In the genomic region with DNA sequence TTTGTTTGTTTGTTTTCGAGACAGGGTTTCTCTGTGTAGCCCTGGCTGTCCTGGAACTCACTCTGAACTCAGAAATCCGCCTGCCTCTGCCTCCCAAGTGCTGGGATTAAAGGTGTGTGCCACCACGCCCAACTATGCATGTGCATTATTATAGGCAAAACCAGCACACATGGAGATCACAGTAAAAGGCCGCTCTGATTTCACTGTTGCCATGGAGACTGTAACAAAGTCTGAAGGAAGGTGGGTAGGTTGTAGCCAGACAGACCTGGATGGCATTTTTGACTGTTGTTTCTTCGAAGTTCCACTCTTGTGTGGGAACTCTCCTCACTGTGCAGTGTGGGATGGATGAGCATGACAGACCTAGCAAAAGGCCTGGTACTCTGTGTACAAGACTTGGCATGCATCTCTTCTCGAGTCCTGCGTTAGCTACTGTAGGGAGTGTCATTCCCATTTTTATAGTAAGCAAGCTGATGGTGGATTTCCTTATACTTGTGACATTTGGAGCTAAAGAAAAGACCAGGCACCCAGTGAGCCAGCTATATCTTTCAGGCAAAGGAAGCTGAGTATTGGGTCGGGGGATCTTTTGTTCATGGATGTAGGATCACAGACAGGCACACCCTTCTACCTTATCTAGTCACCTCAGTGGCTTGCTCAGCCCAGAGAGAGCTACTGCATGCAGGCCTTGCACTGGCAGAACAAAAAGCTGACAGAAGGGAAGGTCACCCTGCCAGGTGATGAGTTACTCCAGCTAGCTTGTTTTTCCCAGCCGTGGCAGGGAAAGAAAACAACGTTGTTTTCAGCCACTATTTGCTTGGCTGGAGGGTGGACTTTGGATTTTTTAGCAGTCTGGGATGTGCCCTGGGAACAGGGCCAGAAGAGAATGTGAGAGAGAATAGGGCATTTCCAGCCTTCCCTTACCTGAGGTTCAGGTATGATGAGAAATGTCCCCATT, we compare ENCODE assay signal across 7 mouse cellular contexts. TPM values are rescaled to one million over a fixed set of nuclear protein-coding genes. Genes with fewer than 3 reads are reported as not detected.
DNase-seq lines count a peak whose midpoint lies in the region; ATAC-seq and TF ChIP-seq lines count a peak whose summit lies in the region.

No protein-coding gene starts in this region.

- TF ChIP-seq POLR2A in lung, adult 2 months (IDR thresholded peaks at IDR 0.05; ENCODE audit: borderline replicate concordance, extremely low read depth, low read depth, low read length): no peak

- no peak for DNase-seq in lung, adult 2 months
- peak; percentile 64 for DNase-seq in kidney, adult 18-20 months
- peak; percentile 21 for DNase-seq in midbrain, embryonic 14.5 days
- DNase-seq in thymus, postnatal 0 days (ENCODE audit: low spot score): no peak
- DNase-seq in layer of hippocampus, postnatal 25 days (ENCODE audit: extremely low spot score in 1 of 2, low spot score in 1 of 2): no peak

- H3K27me3 ChIP-seq in lung, embryonic 16.5 days (ENCODE audit: control insufficient read depth, insufficient read depth, low read depth, low read length): no peaks in the 10 kb centered on the region
- no peaks in the 10 kb centered on the region for H3K27me3 ChIP-seq in embryonic facial prominence, embryonic 13.5 days
- no peaks in the 10 kb centered on the region for H3K27me3 ChIP-seq in midbrain, embryonic 14.5 days (ENCODE audit: control insufficient read depth, insufficient read depth, low read length)

- H3K9me3 ChIP-seq in lung, embryonic 16.5 days (ENCODE audit: control insufficient read depth, low read length): no peaks in the 10 kb centered on the region
- no peaks in the 10 kb centered on the region for H3K9me3 ChIP-seq in embryonic facial prominence, embryonic 13.5 days
- H3K9me3 ChIP-seq in midbrain, embryonic 14.5 days (ENCODE audit: control insufficient read depth, low read length): no peaks in the 10 kb centered on the region

- H3K4me3 ChIP-seq in lung, embryonic 16.5 days (ENCODE audit: low read length): peak overlapping the region; percentile 96
- H3K4me3 ChIP-seq in lung, adult 2 months (replicated peaks; ENCODE audit: extremely low read depth, low read depth, low read length): no peak overlapping the region
- H3K4me3 ChIP-seq in embryonic facial prominence, embryonic 13.5 days: peak overlapping the region; percentile 83
- H3K4me3 ChIP-seq in midbrain, embryonic 14.5 days (replicated peaks; ENCODE audit: low read depth, low read length): peak overlapping the region; percentile 78

- peak overlapping the region; percentile 71 for H3K4me2 ChIP-seq in lung, embryonic 16.5 days (ENCODE audit: low read depth, low read length)
- peak overlapping the region; percentile 68 for H3K4me2 ChIP-seq in embryonic facial prominence, embryonic 13.5 days
- peak overlapping the region; percentile 90 for H3K4me2 ChIP-seq in midbrain, embryonic 14.5 days (ENCODE audit: low read length)

- no peaks in the 10 kb centered on the region for H3K36me3 ChIP-seq in lung, embryonic 16.5 days (ENCODE audit: control insufficient read depth, insufficient read depth, low read length)
- H3K36me3 ChIP-seq in embryonic facial prominence, embryonic 13.5 days: no peaks in the 10 kb centered on the region
- no peaks in the 10 kb centered on the region for H3K36me3 ChIP-seq in midbrain, embryonic 14.5 days (ENCODE audit: control insufficient read depth, insufficient read depth, low read length)

- peak overlapping the region; percentile 98 for H3K27ac ChIP-seq in lung, embryonic 16.5 days (ENCODE audit: low read length)
- H3K27ac ChIP-seq in embryonic facial prominence, embryonic 13.5 days: peak overlapping the region; percentile 97
- peak overlapping the region; percentile 97 for H3K27ac ChIP-seq in midbrain, embryonic 14.5 days (replicated peaks; ENCODE audit: low read depth, low read length)

- no peak for ATAC-seq in lung, embryonic 16.5 days (ENCODE audit: low read depth)
- no peak for ATAC-seq in embryonic facial prominence, embryonic 13.5 days (ENCODE audit: insufficient number of reproducible peaks, insufficient read depth, low FRiP score, low TSS enrichment, low read depth)
- no peak for ATAC-seq in midbrain, embryonic 14.5 days (ENCODE audit: low FRiP score, low TSS enrichment)

- WGBS in lung, embryonic 16.5 days: 71% methylated on average over 10 of the region's 10 CpGs
- WGBS in lung, adult 2 months: 68% methylated on average over 10 of the region's 10 CpGs
- WGBS in embryonic facial prominence, embryonic 13.5 days: 74% methylated on average over 10 of the region's 10 CpGs
- WGBS in midbrain, embryonic 14.5 days: 78% methylated on average over 10 of the region's 10 CpGs

- peaks cover 25% of the 10 kb centered on the region for H3K4me1 ChIP-seq in lung, embryonic 16.5 days (replicated peaks; ENCODE audit: control insufficient read depth, insufficient read depth, low read length)
- H3K4me1 ChIP-seq in lung, adult 2 months (ENCODE audit: control insufficient read depth, insufficient read depth, low read length): peaks cover 22% of the 10 kb centered on the region
- peaks cover 30% of the 10 kb centered on the region for H3K4me1 ChIP-seq in embryonic facial prominence, embryonic 13.5 days
- H3K4me1 ChIP-seq in midbrain, embryonic 14.5 days (ENCODE audit: control insufficient read depth, insufficient read depth, low read length): peaks cover 24% of the 10 kb centered on the region

- H3K9ac ChIP-seq in lung, embryonic 16.5 days (ENCODE audit: low read length): peak overlapping the region; percentile 85
- H3K9ac ChIP-seq in embryonic facial prominence, embryonic 13.5 days: peak overlapping the region; percentile 96
- peak overlapping the region; percentile 78 for H3K9ac ChIP-seq in midbrain, embryonic 14.5 days (replicated peaks; ENCODE audit: low read length)

- TF ChIP-seq CTCF in lung, adult 2 months (IDR thresholded peaks at IDR 0.05; ENCODE audit: insufficient read depth, low read length): no peak

RNA-seq across cellular contexts. Expression of a gene that starts 1.6 kb away (rescaled TPM):
- polyA plus RNA-seq in lung, embryonic 16.5 days (2015; fragmentation: Nextera tagmentation; extraction: Ambion mirVana): 38.2 and 43.1 TPM in 2 replicates
- 62.1 and 69.5 TPM in 2 replicates for polyA plus RNA-seq in lung, adult 2 months (2012; rRNA removed)
- 40.2 and 41.5 TPM in 2 replicates for polyA plus RNA-seq in embryonic facial prominence, embryonic 13.5 days (2015; fragmentation: Nextera tagmentation; extraction: Ambion mirVana)
- 49.4 and 53.2 TPM in 2 replicates for polyA plus RNA-seq in midbrain, embryonic 14.5 days (2014; fragmentation: Nextera tagmentation; extraction: Ambion mirVana)
- 57.5 and 62.3 TPM in 2 replicates for polyA plus RNA-seq in thymus, postnatal 0 days (2015; fragmentation: Nextera tagmentation; extraction: Ambion mirVana)
- 100 to 1,000 TPM in 1 of 2 experiments, 10 to 100 TPM in 1; 93.5 to 103 TPM for total RNA-seq in layer of hippocampus, postnatal 25 days (2021)

RNA-seq across cellular contexts. Expression of a gene that starts 4.4 kb away (rescaled TPM):
- 97.9 and 99.3 TPM in 2 replicates for polyA plus RNA-seq in lung, embryonic 16.5 days (2015; fragmentation: Nextera tagmentation; extraction: Ambion mirVana)
- 124 and 140 TPM in 2 replicates for polyA plus RNA-seq in lung, adult 2 months (2012; rRNA removed)
- 87.7 and 95.2 TPM in 2 replicates for polyA plus RNA-seq in embryonic facial prominence, embryonic 13.5 days (2015; fragmentation: Nextera tagmentation; extraction: Ambion mirVana)
- 117 and 123 TPM in 2 replicates for polyA plus RNA-seq in midbrain, embryonic 14.5 days (2014; fragmentation: Nextera tagmentation; extraction: Ambion mirVana)
- 31.1 and 31.7 TPM in 2 replicates for polyA plus RNA-seq in thymus, postnatal 0 days (2015; fragmentation: Nextera tagmentation; extraction: Ambion mirVana)
- 100 to 1,000 TPM; 219 to 221 TPM for total RNA-seq in layer of hippocampus, postnatal 25 days (2021)

RNA-seq across cellular contexts. Expression of a gene that starts 46.5 kb away (rescaled TPM):
- 0.62 and 1.4 TPM in 2 replicates for polyA plus RNA-seq in lung, embryonic 16.5 days (2015; fragmentation: Nextera tagmentation; extraction: Ambion mirVana)
- polyA plus RNA-seq in lung, adult 2 months (2012; rRNA removed): 4.9 and 5.2 TPM in 2 replicates
- 0.44 and 0.89 TPM in 2 replicates for polyA plus RNA-seq in embryonic facial prominence, embryonic 13.5 days (2015; fragmentation: Nextera tagmentation; extraction: Ambion mirVana)
- polyA plus RNA-seq in midbrain, embryonic 14.5 days (2014; fragmentation: Nextera tagmentation; extraction: Ambion mirVana): 0.42 and 0.61 TPM in 2 replicates
- 0.31 TPM in 1 of 2 replicates, not detected in the other for polyA plus RNA-seq in thymus, postnatal 0 days (2015; fragmentation: Nextera tagmentation; extraction: Ambion mirVana)
- not detected for total RNA-seq in layer of hippocampus, postnatal 25 days (2021)

RNA-seq across cellular contexts. Expression of a gene that starts 56.9 kb away (rescaled TPM):
- polyA plus RNA-seq in lung, embryonic 16.5 days (2015; fragmentation: Nextera tagmentation; extraction: Ambion mirVana): 144 and 152 TPM in 2 replicates
- 75.8 and 79.6 TPM in 2 replicates for polyA plus RNA-seq in lung, adult 2 months (2012; rRNA removed)
- polyA plus RNA-seq in embryonic facial prominence, embryonic 13.5 days (2015; fragmentation: Nextera tagmentation; extraction: Ambion mirVana): 179 and 185 TPM in 2 replicates
- polyA plus RNA-seq in midbrain, embryonic 14.5 days (2014; fragmentation: Nextera tagmentation; extraction: Ambion mirVana): 116 and 122 TPM in 2 replicates
- polyA plus RNA-seq in thymus, postnatal 0 days (2015; fragmentation: Nextera tagmentation; extraction: Ambion mirVana): 150 and 151 TPM in 2 replicates
- total RNA-seq in layer of hippocampus, postnatal 25 days (2021): 10 to 100 TPM; 68.8 to 78.4 TPM

Comparison
In these comparisons a context has a peak if more than half of its experiments do, and no peak if none do; other contexts are left out.
1. DNase-seq: peak in kidney, adult 18-20 months (single experiment) and midbrain, embryonic 14.5 days (single experiment); none in lung, adult 2 months (single experiment), thymus, postnatal 0 days (single experiment) and layer of hippocampus, postnatal 25 days (0 of 2).
2. Peak in every context shown above with its lines, with median percentiles within 50 percentile points of each other: H3K27ac ChIP-seq, H3K4me2 ChIP-seq and H3K9ac ChIP-seq.